Mouse (Mus musculus): Measurements from ENCODE around the gene Ddx20.

DNA sequence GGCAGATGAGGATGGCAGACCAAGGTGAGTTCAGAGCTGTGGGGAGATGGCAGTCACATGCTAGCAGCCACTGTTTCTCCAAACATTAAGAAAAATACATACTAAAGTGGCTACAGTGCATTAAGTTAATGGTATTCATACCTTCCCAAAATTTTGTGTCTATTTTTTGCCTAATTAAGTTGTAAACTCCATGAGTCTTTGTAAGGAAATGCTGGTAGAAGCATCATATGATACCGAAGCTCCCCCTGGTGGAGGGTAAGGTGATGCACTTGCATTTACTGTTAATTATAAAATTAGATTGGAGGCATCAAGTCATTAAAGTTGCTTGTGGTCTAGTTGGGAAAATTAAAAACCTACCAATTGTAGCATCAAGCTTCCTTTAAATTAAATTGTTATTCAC lies 38.7 kb upstream of the Ddx20 start:
- TF ChIP-seq POLR2A (IDR thresholded peaks at IDR 0.05; ENCODE audit: extremely low read depth, insufficient read depth, low read length), result no peak
- TF ChIP-seq CTCF (IDR thresholded peaks at IDR 0.05; ENCODE audit: low read depth, low read length), result peak; percentile 43

Measured in liver, adult 2 months (tissue).